Comparison of ENCODE assay signal across 25 mouse cellular contexts in genomic region chr5:101879914-101880313, GRCm38 (mm10).
"Had no signal": no experiment of that assay in that cellular context is flagged by ENCODE, and none has a peak within 500 bp of the region (broad histone marks: within the 10 kb centered on the region; RNA-seq: fewer than 3 reads in every experiment).

No protein-coding gene starts in this region.

- H3K4me1 ChIP-seq: hindbrain, embryonic 10.5 days; hindbrain, embryonic 12.5 days; intestine, embryonic 15.5 days; limb, embryonic 10.5 days; limb, embryonic 12.5 days; liver, embryonic 13.5 days; liver, embryonic 15.5 days had no signal

- H3K9ac ChIP-seq: heart, embryonic 12.5 days; hindbrain, embryonic 12.5 days; hindbrain, embryonic 14.5 days; intestine, embryonic 15.5 days; limb, embryonic 12.5 days; liver, embryonic 13.5 days; liver, embryonic 15.5 days had no signal

- H3K27ac ChIP-seq: gastrocnemius, adult 2 months; heart, embryonic 10.5 days; hindbrain, embryonic 10.5 days; hindbrain, embryonic 12.5 days; hindbrain, embryonic 14.5 days; intestine, embryonic 15.5 days; left cerebral cortex, adult 2 months; limb, embryonic 10.5 days; limb, embryonic 12.5 days; liver, embryonic 13.5 days; liver, embryonic 15.5 days had no signal

- H3K9me3 ChIP-seq: heart, embryonic 10.5 days; heart, embryonic 12.5 days; hindbrain, embryonic 10.5 days; hindbrain, embryonic 12.5 days; intestine, embryonic 15.5 days; limb, embryonic 10.5 days; limb, embryonic 12.5 days; liver, embryonic 13.5 days; liver, embryonic 15.5 days had no signal

- H3K27me3 ChIP-seq: heart, embryonic 12.5 days; hindbrain, embryonic 12.5 days; intestine, embryonic 15.5 days; limb, embryonic 12.5 days; liver, embryonic 13.5 days; liver, embryonic 15.5 days had no signal

- ATAC-seq: hindbrain, embryonic 16.5 days; inflammation-experienced regulatory T-cells, adult 6 months; intestine, embryonic 15.5 days; intestine, postnatal 0 days had no signal

- H3K4me2 ChIP-seq: heart, embryonic 12.5 days; hindbrain, embryonic 12.5 days; hindbrain, embryonic 14.5 days; intestine, embryonic 15.5 days; limb, embryonic 12.5 days; liver, embryonic 11.5 days; liver, embryonic 13.5 days; liver, embryonic 15.5 days had no signal

- H3K4me3 ChIP-seq: gastrocnemius, adult 2 months; heart, embryonic 10.5 days; heart, embryonic 12.5 days; hindbrain, embryonic 10.5 days; hindbrain, embryonic 12.5 days; intestine, embryonic 15.5 days; layer of hippocampus, adult 2 months; left cerebral cortex, adult 2 months; limb, embryonic 10.5 days; limb, embryonic 12.5 days; liver, embryonic 13.5 days; liver, embryonic 15.5 days had no signal

- DNase-seq: gastrocnemius, adult 2 months; gastrocnemius, postnatal 10 days; gastrocnemius, postnatal 25 days; heart, adult 18-20 months; heart, postnatal 10 days; heart, postnatal 4 days; kidney, adult 18-20 months; kidney, postnatal 36 days; liver; liver, embryonic 13.5 days had no signal
